Mouse (Mus musculus) olfactory bulb, adult 2 months (tissue): ENCODE results near the gene Fkbp8.

ENCODE experiments used
- CTCF ChIP-seq: fragments of 200-500 bp; IDR thresholded peaks from 2 replicates; pipeline ENCODE4 v1.5.1; 2012; ENCODE audit warnings: low read depth, mild to moderate bottlenecking, low read length, moderate library complexity; ENCODE audit not compliant: insufficient read depth
- POLR2A ChIP-seq: fragments of 200-500 bp; IDR thresholded peaks from 2 replicates; pipeline ENCODE4 v1.6.1; 2012; ENCODE audit warnings: mild to moderate bottlenecking, low read depth, low read length, moderate library complexity; ENCODE audit not compliant: insufficient read depth

- no peak for TF ChIP-seq POLR2A
- TF ChIP-seq CTCF: no peak
Measured at GRCm38 (mm10) chr8:70509281-70509952, 18.1 kb upstream of the Fkbp8 start.
